Mouse (Mus musculus): ENCODE measurements around the gene Cdkal1.

Gene Cdkal1

GRCm38 (mm10) chr13:29590164-29590563 lies 265.3 kb downstream of the Cdkal1 start:
- in situ Hi-C loops (cut with MboI, MseI), result no loop called here

GRCm38 (mm10) chr13:29588693-29589092 lies 266.8 kb downstream of the Cdkal1 start:
- in situ Hi-C loops (cut with MboI, MseI), result no loop called here

- in situ Hi-C loops (cut with MboI, MseI), result no loop called here
These were observed 273.4 kb downstream of the Cdkal1 start for GRCm38 (mm10) chr13:29581762-29582700.

DNA sequence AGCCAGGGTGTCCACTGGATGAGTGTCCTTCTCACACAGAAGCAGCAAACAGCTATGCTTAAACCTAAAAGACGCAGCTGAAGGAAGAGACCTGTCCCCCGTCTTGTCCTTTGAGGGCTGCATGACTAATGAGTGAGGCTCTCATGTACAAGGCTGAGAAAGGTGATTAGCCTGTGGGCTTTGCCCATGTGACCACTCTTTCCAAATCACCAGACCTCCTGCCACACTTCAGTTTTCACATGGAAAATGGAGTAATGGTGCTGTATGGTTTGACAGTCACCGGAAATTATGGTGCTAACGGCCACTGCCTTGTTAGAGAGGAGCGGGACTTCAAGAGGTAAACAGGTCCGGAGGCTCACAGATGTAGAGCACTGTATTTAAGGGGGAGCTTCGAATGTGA lies 274.7 kb downstream of the Cdkal1 start:
- in situ Hi-C loops (cut with MboI, MseI), result no loop called here

DNA sequence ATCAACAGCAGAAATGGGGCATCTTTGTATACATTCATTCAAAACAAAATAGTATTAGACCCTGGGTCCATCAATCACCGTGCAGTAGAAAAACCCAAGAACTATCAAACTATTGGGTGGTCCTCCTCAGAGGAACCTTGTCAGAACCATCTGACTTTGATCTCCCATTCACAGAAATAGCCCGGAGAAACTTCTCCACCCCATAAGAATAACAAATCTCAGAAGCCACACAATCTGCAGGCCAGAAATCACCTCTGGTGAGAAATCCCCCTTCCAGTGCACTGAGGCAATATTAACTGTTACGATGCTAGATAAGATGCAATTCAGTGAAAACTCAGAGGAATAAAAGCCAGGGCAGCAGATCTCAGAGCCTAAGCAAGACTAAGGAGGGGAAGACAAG lies 275.5 kb downstream of the Cdkal1 start:
- in situ Hi-C loops (cut with MboI, MseI), result no loop called here

- in situ Hi-C loops (cut with MboI, MseI), result no loop called here
These were observed 276.9 kb downstream of the Cdkal1 start for GRCm38 (mm10) chr13:29578621-29579020.

DNA sequence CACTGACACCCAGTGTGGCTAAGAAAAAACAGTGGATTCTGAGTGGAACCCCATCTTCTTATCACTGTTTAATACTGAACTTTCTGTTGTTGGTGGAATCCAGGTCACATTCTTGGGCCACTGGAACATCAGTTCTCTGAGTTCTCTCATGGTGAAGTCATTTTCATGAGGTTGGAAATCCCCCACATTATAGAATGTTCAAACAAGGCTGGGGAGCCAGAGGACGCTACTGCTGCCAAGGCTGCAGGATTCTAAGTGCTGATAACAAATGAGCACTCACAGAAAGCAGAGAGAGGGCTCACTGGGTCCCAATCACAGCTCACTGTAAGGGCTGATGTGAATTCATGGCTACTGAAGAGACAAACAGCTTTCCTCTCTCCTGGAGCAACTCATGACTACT lies 280.7 kb downstream of the Cdkal1 start:
- in situ Hi-C loops (cut with MboI, MseI), result no loop called here

DNA sequence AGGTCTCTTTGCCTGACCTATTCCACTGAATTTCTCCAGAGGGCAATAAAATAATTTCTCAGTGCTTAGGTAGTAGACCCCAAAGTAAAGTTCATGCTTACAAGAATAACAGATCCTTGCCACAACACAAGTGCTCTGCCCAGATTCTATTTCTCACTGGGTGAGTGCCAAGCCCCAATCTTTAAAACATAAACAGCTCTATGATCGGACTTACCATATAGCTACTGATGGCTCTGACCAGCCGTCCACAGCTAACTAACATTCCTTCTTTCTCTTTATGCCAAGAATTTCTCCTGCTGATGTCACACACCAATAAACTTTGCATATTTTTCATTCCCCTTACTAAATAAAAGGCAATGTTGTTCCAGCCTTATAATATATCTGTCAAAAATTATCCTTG lies 283.0 kb downstream of the Cdkal1 start:
- in situ Hi-C loops (cut with MboI, MseI), result no loop called here

DNA sequence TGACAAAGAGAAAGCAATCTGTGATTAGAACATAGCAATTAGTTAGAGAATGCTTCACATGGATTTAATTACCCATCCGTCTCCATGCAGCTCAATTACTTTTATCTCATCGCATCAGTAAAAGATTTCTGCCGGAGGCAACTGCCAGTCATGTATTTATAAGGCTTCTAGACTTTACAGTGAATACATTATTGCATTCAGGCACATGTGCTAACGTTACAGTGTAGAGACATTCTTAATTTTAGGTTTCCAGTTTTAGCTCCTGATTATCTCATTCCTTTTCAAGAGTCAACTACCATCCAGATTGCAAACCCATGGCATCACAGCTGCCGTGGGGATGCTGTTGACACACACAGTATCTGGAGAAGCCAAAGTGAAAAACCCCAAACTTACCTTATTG lies 289.8 kb downstream of the Cdkal1 start:
- in situ Hi-C loops (cut with MboI, MseI), result no loop called here

- in situ Hi-C loops (cut with MboI, MseI), result no loop called here
These were observed 296.3 kb downstream of the Cdkal1 start for GRCm38 (mm10) chr13:29559188-29559587.

- in situ Hi-C loops (cut with MboI, MseI), result no loop called here
These were observed 300.2 kb downstream of the Cdkal1 start for GRCm38 (mm10) chr13:29555160-29555785.

DNA sequence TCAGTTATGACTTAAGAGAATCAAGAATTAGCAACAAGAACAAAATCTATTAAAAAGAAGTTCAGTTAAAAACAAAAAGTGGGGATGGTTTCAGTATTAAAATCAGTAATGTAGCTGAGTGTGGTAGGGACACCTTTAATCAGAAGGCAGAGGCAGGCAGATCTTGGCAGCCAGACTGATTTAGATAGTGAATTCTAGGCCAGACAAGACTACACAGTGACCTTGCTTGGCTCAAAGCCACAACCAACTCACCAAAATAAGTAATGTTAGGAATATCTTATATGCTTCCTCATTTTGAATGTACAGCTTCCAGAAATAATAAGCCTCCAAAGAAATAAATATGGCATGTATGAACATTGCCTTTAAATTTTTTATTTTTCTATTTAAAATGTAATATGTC lies 301.7 kb downstream of the Cdkal1 start:
- in situ Hi-C loops (cut with MboI, MseI), result no loop called here

- in situ Hi-C loops (cut with MboI, MseI), result no loop called here
These were observed 303.1 kb downstream of the Cdkal1 start for GRCm38 (mm10) chr13:29552322-29552870.

- in situ Hi-C loops (cut with MboI, MseI), result no loop called here
These were observed 304.6 kb downstream of the Cdkal1 start for GRCm38 (mm10) chr13:29550886-29551285.

DNA sequence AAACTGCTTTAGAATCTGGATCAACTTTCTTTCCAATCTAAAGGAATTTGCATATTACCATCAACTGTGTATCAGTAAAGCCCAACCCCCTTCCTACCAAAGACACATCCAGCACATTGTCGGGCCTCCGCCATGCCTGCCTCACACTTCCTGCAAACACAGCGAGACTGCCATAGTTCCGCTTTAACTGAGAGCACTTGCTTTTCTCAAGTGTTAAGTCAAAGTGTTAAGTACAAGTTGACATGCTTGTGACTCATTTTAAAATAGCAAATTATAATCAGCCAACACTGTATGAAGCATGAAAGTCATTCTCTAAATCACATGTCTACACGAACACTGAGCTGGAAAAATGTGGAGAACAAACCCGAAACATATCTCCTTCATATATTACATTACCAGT lies 305.3 kb downstream of the Cdkal1 start:
- in situ Hi-C loops (cut with MboI, MseI), result no loop called here

- in situ Hi-C loops (cut with MboI, MseI), result no loop called here
These were observed 305.7 kb downstream of the Cdkal1 start for GRCm38 (mm10) chr13:29549761-29550160.

- in situ Hi-C loops (cut with MboI, MseI), result no loop called here
These were observed 317.6 kb downstream of the Cdkal1 start for GRCm38 (mm10) chr13:29537906-29538305.

GRCm38 (mm10) chr13:29533586-29533985 lies 321.9 kb downstream of the Cdkal1 start:
- in situ Hi-C loops (cut with MboI, MseI), result no loop called here

GRCm38 (mm10) chr13:29528344-29528743 lies 327.1 kb downstream of the Cdkal1 start:
- in situ Hi-C loops (cut with MboI, MseI), result no loop called here

DNA sequence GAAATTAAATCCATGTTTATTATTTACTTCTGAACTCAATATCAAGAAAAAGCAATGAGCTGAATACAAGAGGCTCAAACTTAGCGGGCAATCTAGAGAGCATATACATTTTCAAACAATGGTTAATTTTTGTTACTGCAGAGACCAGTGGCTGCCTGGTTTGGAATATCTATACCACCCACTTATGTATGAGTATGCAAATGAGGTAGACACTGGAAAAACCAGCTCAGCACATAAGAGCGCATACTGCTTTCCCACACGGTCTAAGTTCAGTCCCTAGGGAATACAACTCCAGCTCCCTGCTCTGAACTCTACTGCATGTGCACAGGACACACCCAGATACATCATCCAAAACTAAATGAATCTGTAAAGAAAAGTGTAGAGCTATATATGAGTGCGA lies 334.2 kb downstream of the Cdkal1 start:
- in situ Hi-C loops (cut with MboI, MseI), result no loop called here

DNA sequence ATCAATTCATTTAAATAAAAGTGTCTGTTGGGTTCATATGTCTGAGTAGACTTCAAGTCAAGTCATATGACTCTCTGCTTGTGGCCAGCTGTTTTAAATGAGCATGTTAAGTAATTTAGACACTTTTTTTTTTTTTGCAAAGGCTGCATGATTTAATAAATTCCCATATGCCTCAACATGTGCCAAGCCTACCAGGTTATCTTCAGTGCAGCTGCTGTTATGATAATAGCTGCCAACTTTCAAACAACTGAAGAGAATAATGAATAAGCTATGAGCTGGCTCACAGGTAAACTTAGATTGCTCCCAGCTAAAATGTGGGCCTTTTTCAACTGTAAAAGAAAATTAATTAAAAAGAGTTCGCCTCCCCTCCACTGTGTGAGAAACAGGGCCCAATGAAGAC lies 341.4 kb downstream of the Cdkal1 start:
- in situ Hi-C loops (cut with MboI, MseI), result no loop called here

DNA sequence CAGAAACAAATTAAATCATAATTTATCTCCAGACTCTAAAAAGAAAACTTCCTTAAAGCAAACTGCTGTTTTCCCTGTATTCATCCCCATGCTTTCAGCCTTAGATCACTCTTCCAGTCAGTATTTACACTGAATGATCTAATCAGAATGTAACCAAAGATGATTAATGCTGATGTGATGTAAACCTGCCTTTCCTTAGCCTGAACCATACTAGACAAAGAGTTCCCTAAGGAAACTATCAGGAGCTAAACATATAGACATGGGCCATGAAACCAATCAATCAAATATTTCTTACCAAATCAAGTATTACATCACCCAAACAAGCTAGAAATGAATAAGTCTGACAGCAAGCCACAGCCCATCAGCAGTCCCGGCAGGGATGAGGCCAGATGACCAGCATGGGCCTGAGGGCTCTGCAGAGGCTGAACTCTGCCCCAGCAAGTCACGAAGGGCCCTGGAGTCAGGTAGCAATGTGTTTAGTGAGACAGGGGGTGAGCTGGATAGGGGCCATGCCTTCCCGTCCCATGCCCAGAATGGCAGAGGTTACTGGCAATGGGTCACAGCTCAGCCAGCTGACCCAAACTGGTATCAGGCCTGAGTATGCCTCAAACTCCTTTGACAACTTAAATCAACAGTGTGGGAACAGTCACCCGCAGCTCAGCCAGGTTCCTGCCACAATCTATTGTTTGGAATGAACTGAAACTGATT lies 350.5 kb downstream of the Cdkal1 start:
- in situ Hi-C loops (cut with MboI, MseI), result no loop called here

Data from T-helper 1 cell (primary cell).